Mouse (Mus musculus) urinary bladder, postnatal 0 days (tissue): ENCODE measurements around the gene Lrp8. TPM values are rescaled to one million over a fixed set of nuclear protein-coding genes. Genes with fewer than 3 reads are reported as not detected.

Experiments used
- polyA plus RNA-seq: library from polyadenylated mRNA; unstranded; fragments of >200 nt; fragmentation: Nextera tagmentation; extraction: Ambion mirVana; gene quantifications from 2 replicates; pipeline ENCODE4 v1.2.1, GENCODE M21; 2015

Lrp8 gene
- polyA plus RNA-seq, result 1.3 and 1.6 TPM in 2 replicates

DNA sequence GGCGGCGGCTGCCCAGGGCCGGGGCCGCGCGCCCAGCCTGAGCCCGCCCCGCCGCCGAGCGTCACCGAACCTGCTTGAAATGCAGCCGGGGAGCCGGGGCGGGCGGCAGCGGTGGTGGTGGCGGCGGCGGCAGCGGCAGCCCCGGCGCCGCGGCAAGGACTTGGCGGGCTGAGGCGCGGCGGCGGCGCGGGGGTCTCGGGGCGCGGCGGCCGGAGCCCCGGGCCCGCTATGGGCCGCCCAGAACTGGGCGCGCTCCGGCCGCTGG is at the start of gene Lrp8:
Gene Lrp8 (plus strand): TSS at position 77 of the 265 bp plus-strand sequence.

DNA sequence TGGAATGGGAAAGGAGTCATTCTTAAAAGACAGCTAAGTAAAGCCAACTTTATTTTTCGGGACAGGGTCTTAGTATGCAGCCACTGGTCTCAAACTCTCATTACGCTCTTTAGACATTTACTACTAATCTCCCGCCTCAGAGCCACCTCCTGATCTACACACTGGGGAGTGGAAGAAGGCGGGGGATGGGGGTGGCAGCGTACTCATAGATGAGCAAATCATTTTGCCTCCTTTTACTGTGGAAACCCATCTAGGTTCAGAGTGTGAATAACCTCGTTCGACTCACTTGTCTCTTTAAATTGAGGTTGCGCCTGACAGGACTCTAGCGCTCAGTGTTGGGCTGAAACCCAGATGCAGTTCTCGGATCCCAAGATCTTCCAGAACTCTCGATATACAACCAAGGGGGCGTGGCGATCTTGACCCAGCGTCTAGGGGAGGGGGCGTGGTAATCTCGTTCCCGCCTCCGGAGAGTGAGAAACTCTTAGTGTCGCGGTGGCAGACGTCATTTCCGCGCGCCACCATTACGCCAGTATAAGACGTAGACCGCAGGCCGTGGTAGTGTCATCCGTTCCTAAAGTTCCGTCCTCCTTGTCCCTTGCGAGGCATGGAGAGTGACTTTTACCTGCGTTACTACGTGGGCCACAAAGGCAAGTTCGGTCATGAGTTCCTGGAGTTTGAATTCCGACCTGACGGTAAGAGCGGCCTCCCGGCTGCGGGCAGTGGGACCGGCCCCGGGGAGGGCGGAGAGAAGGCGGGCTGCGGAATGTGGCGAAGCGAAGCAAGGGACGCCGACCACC is 77.4 kb downstream of the Lrp8 start, which contains the start of gene Magoh:
Gene Magoh (plus strand): TSS at position 502 of the 797 bp plus-strand sequence.

DNA sequence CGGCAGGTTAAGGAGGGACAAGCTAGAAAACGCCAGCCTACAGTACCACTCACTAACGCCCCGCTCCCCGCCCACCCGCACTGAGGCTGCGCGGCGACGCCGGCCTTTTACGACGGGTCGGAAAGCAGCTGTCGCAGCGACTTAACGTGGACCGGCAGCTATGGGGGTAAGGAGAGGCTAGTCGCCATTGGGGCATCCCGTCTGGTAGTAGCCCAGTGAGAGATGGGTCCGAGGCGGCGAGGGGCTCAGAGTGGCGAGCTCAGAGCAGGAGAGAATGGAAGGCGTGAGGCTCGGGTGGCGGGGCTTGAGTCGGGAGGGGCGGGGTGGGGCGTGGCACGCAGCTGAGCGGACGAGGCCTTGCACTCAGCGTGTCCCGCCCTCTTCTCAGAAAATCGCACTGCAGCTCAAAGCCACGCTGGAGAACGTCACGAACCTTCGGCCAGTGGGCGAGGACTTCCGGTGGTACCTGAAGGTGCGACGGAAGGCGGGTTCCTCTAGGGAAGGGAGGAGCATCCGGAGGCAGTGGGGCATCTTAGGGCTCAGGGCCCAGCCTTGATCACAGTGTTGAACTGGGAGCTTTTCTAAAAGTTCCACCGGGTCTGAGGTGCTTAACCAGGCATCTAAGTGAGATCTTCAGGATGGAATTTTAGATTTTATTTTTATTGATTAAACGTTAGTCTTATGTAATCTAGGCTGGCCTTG is 87.8 kb downstream of the Lrp8 start, which contains the start of gene 0610037L13Rik:
Gene 0610037L13Rik (plus strand): TSS at position 83 of the 702 bp plus-strand sequence.

DNA sequence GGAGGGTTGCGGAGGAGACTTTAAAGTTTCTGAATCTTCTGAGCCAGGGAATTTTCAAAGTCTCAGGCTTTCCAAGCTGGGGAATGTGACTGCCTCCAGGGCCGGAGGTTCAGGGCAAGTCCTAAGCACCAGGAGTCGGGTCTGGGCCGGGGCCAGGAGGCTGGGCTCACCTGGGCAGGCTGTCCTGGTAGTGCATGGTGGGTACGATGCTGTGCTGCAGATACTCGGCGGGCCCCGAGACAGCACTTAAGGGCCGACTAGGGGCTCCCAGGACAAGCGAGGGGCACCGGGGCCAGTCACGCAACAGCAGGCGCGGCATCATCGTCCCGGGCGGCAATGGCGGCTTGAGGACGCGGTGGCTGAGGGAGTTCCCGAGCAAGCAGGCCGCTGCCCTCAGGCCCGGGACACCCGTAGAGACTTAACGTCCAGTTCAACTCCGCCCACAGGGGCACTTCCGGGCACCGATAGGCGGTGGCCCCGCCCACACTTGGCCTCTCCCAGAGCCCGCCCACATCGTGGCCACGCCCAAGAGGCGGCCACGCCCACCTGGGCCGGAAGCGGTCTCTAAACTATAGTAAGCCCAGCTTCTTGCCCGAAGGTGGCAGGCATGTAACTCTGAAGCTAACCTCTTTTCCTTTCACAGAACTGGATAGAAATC is 121.2 kb downstream of the Lrp8 start, which contains the start of gene Cpt2:
Gene Cpt2 (minus strand): TSS at position 466 of the 658 bp plus-strand sequence.

Other genes starting within 250 kb of the Lrp8 start
- gene Dmrtb1, start 118.0 kb upstream of the Lrp8 start, polyA plus RNA-seq, result 0.31 and 0.33 TPM in 2 replicates
- gene Magoh, start 77.5 kb downstream of the Lrp8 start, polyA plus RNA-seq, result 123 and 151 TPM in 2 replicates
- 134 and 142 TPM in 2 replicates for gene 0610037L13Rik, start 87.6 kb downstream of the Lrp8 start, polyA plus RNA-seq
- 48.1 and 50.4 TPM in 2 replicates for gene Cpt2, start 121.3 kb downstream of the Lrp8 start, polyA plus RNA-seq
- gene Slc1a7, start 166.1 kb downstream of the Lrp8 start, polyA plus RNA-seq, result 0.31 and 0.46 TPM in 2 replicates